Mouse (Mus musculus) layer of hippocampus, adult 8-10 months (tissue): ENCODE measurements at regions not wholly inside any gene's neighbourhood (a gene's known extent, or its start where the extent isn't known, plus 50 kb on each side); places are given as distances from the start of the nearest gene placed in this dataset.

ENCODE experiments used
- DNase-seq, 2 experiments: peaks; one replicate each; pipeline ENCODE4 v3.0.0; 2022; ENCODE audit warnings: low spot score in 2 of 2

GRCm38 (mm10) chr13:7870266-7870665 is 332.4 kb upstream of the Adarb2 start:
- peak in 1 of 2 experiments; percentile 4 for DNase-seq

- DNase-seq = no peak
Measured at GRCm38 (mm10) chr13:7915327-7915726, 287.3 kb upstream of the Adarb2 start.
